Comparison of ENCODE assay signal across 8 mouse cellular contexts in genomic region chr10:6980236-6980635, GRCm38 (mm10).
DNase-seq lines count a peak whose midpoint lies in the region; ATAC-seq and TF ChIP-seq lines count a peak whose summit lies in the region.

No protein-coding gene starts in this region.

- no peak for TF ChIP-seq RAD21 in CH12.LX (IDR thresholded peaks at IDR 0.05; ENCODE audit: low read depth, low read length)

- dilution Hi-C loops in CH12.LX (cut with MboI; ENCODE audit: extremely low pct_ligation_motif_present, extremely low pct_unique_long_range_greater_than_20kb, low sequenced_read_pairs), result no loop called here

- no peak for ATAC-seq in heart, postnatal 0 days (ENCODE audit: insufficient read depth, low read depth)
- ATAC-seq in forebrain, embryonic 12.5 days (ENCODE audit: low FRiP score), result peak; percentile 70; the same call in 1 of the 2 replicates
- no peak for ATAC-seq in liver, embryonic 16.5 days (ENCODE audit: low read depth)

- H3K9ac ChIP-seq in heart, postnatal 0 days (replicated peaks; ENCODE audit: low read depth, low read length), result no peak overlapping the region
- H3K9ac ChIP-seq in CH12.LX (ENCODE audit: insufficient read depth, low read depth), result no peak overlapping the region
- no peak overlapping the region; the same call in 1 of the 2 replicates for H3K9ac ChIP-seq in forebrain, embryonic 12.5 days
- no peak overlapping the region for H3K9ac ChIP-seq in liver, embryonic 16.5 days (ENCODE audit: low read depth, low read length)

- TF ChIP-seq EP300 in heart, postnatal 0 days (IDR thresholded peaks at IDR 0.05; ENCODE audit: low read depth), result no peak
- no peak for TF ChIP-seq EP300 in CH12.LX (IDR thresholded peaks at IDR 0.05; ENCODE audit: low read length)

- no peak for TF ChIP-seq POLR2A in CH12.LX (IDR thresholded peaks at IDR 0.05; ENCODE audit: low read depth, low read length)

- 21% methylated on average over 6 of the region's 6 CpGs for WGBS in heart, postnatal 0 days
- WGBS in forebrain, embryonic 12.5 days, result 13% methylated on average over 6 of the region's 6 CpGs
- 14% methylated on average over 6 of the region's 6 CpGs for WGBS in liver, embryonic 16.5 days (ENCODE audit: insufficient replicate concordance)

- DNase-seq in heart, postnatal 0 days (ENCODE audit: low spot score), result no peak
- DNase-seq in heart, adult 18-20 months, result no peak
- DNase-seq in CH12.LX (ENCODE audit: extremely low read depth), result no peak
- peak; percentile 36 for DNase-seq in thymus, postnatal 4 days
- no peak for DNase-seq in spleen, postnatal 10 days (ENCODE audit: low spot score in 2 of 2)
- DNase-seq in c-Kit-positive CD71-positive TER-119-positive erythroid progenitor cells, embryonic 14.5 days (ENCODE audit: low spot score), result no peak

- no peak overlapping the region for H3K27ac ChIP-seq in heart, postnatal 0 days (ENCODE audit: low read depth)
- H3K27ac ChIP-seq in CH12.LX (ENCODE audit: insufficient read depth, low read depth), result no peak overlapping the region
- H3K27ac ChIP-seq in forebrain, embryonic 12.5 days, result no peak overlapping the region
- H3K27ac ChIP-seq in liver, embryonic 16.5 days (ENCODE audit: low read length), result no peak overlapping the region

- in situ Hi-C loops in CH12.LX (cut with MboI; ENCODE audit: low pct_ligation_motif_present, low pct_unique_long_range_greater_than_20kb, low sequenced_read_pairs), result no loop called here

- H3K4me1 ChIP-seq in heart, postnatal 0 days (ENCODE audit: control insufficient read depth, insufficient read depth), result no peaks in the 10 kb centered on the region
- peaks cover 5 to 21% of the 10 kb centered on the region in 2 experiments; a peak in 3 of 4 replicates for H3K4me1 ChIP-seq in CH12.LX (ENCODE audit: control insufficient read depth in 1 of 2, insufficient read depth in 2 of 2)
- H3K4me1 ChIP-seq in forebrain, embryonic 12.5 days, result peaks cover 5% of the 10 kb centered on the region; the same call in 1 of the 2 replicates
- H3K4me1 ChIP-seq in liver, embryonic 16.5 days (ENCODE audit: control insufficient read depth, low read depth, low read length), result no peaks in the 10 kb centered on the region

- H3K79me2 ChIP-seq in CH12.LX (replicated peaks; ENCODE audit: control insufficient read depth, extremely low read depth, insufficient read depth, poor library complexity, severe bottlenecking), result no peaks in the 10 kb centered on the region

- peak overlapping the region; percentile 40 for H3K4me2 ChIP-seq in heart, postnatal 0 days (ENCODE audit: low read depth, low read length)
- H3K4me2 ChIP-seq in CH12.LX (ENCODE audit: insufficient read depth, low read depth, poor library complexity, severe bottlenecking), result 0 out of 2 replicates have a peak overlapping the region, but pooled peaks have one; percentile 13
- H3K4me2 ChIP-seq in forebrain, embryonic 12.5 days, result peak overlapping the region; percentile 42
- H3K4me2 ChIP-seq in liver, embryonic 16.5 days (ENCODE audit: low read depth, low read length), result peak overlapping the region; percentile 21; the same call in 1 of the 2 replicates

- H3K36me3 ChIP-seq in heart, postnatal 0 days (replicated peaks; ENCODE audit: control insufficient read depth, insufficient read depth, low read length), result no peaks in the 10 kb centered on the region
- peaks cover 0 to 2% of the 10 kb centered on the region in 2 experiments for H3K36me3 ChIP-seq in CH12.LX (replicated peaks in 1 of 2; ENCODE audit: control insufficient read depth in 1 of 2, insufficient read depth in 1 of 2, low read length in 1 of 2)
- no peaks in the 10 kb centered on the region for H3K36me3 ChIP-seq in forebrain, embryonic 12.5 days (replicated peaks)
- H3K36me3 ChIP-seq in liver, embryonic 16.5 days (ENCODE audit: control insufficient read depth, insufficient read depth), result no peaks in the 10 kb centered on the region

- no peak for TF ChIP-seq CTCF in heart, postnatal 0 days (IDR thresholded peaks at IDR 0.05; ENCODE audit: low read depth)
- TF ChIP-seq CTCF in CH12.LX (conservative IDR thresholded peaks at IDR 0.05 in 1 of 2, IDR thresholded peaks at IDR 0.05 in 1 of 2; ENCODE audit: low read depth in 2 of 2, low read length in 2 of 2), result no peak

- no peaks in the 10 kb centered on the region for H3K9me3 ChIP-seq in heart, postnatal 0 days (replicated peaks; ENCODE audit: control insufficient read depth, low read length)
- H3K9me3 ChIP-seq in CH12.LX (replicated peaks; ENCODE audit: low read length), result peaks cover 4% of the 10 kb centered on the region
- no peaks in the 10 kb centered on the region for H3K9me3 ChIP-seq in forebrain, embryonic 12.5 days
- H3K9me3 ChIP-seq in liver, embryonic 16.5 days (replicated peaks; ENCODE audit: control insufficient read depth, low read length), result no peaks in the 10 kb centered on the region

- peak overlapping the region; percentile 22; the same call in 1 of the 2 replicates for H3K4me3 ChIP-seq in heart, postnatal 0 days (ENCODE audit: low read depth, low read length)
- H3K4me3 ChIP-seq in CH12.LX (replicated peaks in 1 of 3; ENCODE audit: low read depth in 2 of 3, low read length in 2 of 3, poor library complexity in 1 of 3), result no peak overlapping the region
- peak overlapping the region; percentile 23 for H3K4me3 ChIP-seq in forebrain, embryonic 12.5 days (replicated peaks)
- H3K4me3 ChIP-seq in liver, embryonic 16.5 days (ENCODE audit: low read depth, low read length), result no peak overlapping the region

- no peaks in the 10 kb centered on the region for H3K27me3 ChIP-seq in heart, postnatal 0 days (ENCODE audit: control insufficient read depth, insufficient read depth, low read length)
- no peaks in the 10 kb centered on the region for H3K27me3 ChIP-seq in CH12.LX (replicated peaks)
- H3K27me3 ChIP-seq in forebrain, embryonic 12.5 days, result no peaks in the 10 kb centered on the region
- no peaks in the 10 kb centered on the region for H3K27me3 ChIP-seq in liver, embryonic 16.5 days (ENCODE audit: control insufficient read depth, insufficient read depth, low read depth, low read length)

TF ChIP-seq in CH12.LX, 34 proteins besides CTCF, POLR2A, EP300 and RAD21:
- TF ChIP-seq ZC3H11A (IDR thresholded peaks at IDR 0.05; ENCODE audit: low read depth, low read length), result no peak
- TF ChIP-seq IRF4 (IDR thresholded peaks at IDR 0.05; ENCODE audit: low read depth, low read length), result no peak
- no peak for TF ChIP-seq MAFK (IDR thresholded peaks at IDR 0.05; ENCODE audit: insufficient replicate concordance, low read length)
- TF ChIP-seq NELFE (IDR thresholded peaks at IDR 0.05; ENCODE audit: low read depth, low read length), result no peak
- TF ChIP-seq ZKSCAN1 (IDR thresholded peaks at IDR 0.05; ENCODE audit: borderline replicate concordance, low read depth, low read length), result no peak
- no peak for TF ChIP-seq MXI1 (IDR thresholded peaks at IDR 0.05; ENCODE audit: low read depth, low read length)
- TF ChIP-seq TCF12 (IDR thresholded peaks at IDR 0.05; ENCODE audit: low read depth, low read length), result no peak
- TF ChIP-seq JUND (conservative IDR thresholded peaks at IDR 0.05; ENCODE audit: low read depth, low read length), result no peak
- no peak for TF ChIP-seq BHLHE40 (IDR thresholded peaks at IDR 0.05; ENCODE audit: low read depth, low read length)
- no peak for TF ChIP-seq USF2 (conservative IDR thresholded peaks at IDR 0.05; ENCODE audit: low read depth, low read length)
- TF ChIP-seq NRF1 (IDR thresholded peaks at IDR 0.05; ENCODE audit: low read depth, low read length), result no peak
- TF ChIP-seq USF1 (IDR thresholded peaks at IDR 0.05; ENCODE audit: low read depth, low read length), result no peak
- TF ChIP-seq SIN3A (IDR thresholded peaks at IDR 0.05; ENCODE audit: low read length), result no peak

Comparison
In these comparisons a context has a peak if more than half of its experiments do, and no peak if none do; other contexts are left out.
1. H3K4me3 ChIP-seq: peak in heart, postnatal 0 days (single experiment) and forebrain, embryonic 12.5 days (single experiment); none in CH12.LX (0 of 3) and liver, embryonic 16.5 days (single experiment).
2. Peak in every context shown above with its lines, with median percentiles within 50 percentile points of each other: H3K4me2 ChIP-seq.